Mouse (Mus musculus) lung, adult 2 months (tissue): Measurements from ENCODE around the gene Zfp385b.

Experiments
- CTCF ChIP-seq: fragments of 200-500 bp; IDR thresholded peaks from 2 replicates; pipeline ENCODE4 v1.5.1; 2011; ENCODE audit warnings: mild to moderate bottlenecking, low read length, control low read depth; ENCODE audit not compliant: insufficient read depth
- POLR2A ChIP-seq: fragments of 200-500 bp; IDR thresholded peaks from 2 replicates; pipeline ENCODE4 v1.6.1; 2011; ENCODE audit warnings: low read depth, mild to moderate bottlenecking, control low read depth, low read length, borderline replicate concordance; ENCODE audit errors: extremely low read depth

DNA sequence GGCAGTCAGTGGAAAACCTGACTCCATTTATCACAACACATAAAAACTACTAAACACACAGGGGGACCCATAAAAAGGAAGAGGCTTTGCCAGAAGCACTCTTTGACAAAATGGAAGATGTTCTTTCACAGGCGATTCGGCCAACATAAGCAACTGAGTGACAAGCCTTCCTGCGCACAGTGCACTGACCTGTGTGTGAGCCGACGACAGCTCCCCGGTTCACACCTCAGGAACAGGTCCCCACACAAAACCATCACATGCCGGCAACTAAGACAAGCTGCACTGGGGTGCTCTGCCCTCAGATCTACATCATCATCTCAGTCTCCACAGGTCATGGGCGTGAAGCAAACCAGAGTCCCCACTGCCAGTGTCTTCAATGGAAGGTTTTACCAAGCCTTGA lies 375.2 kb downstream of the Zfp385b start:
- TF ChIP-seq POLR2A (no peak), CTCF (no peak)
